Mouse (Mus musculus) CH12.LX (cell line): Measurements from ENCODE around the gene Dcxr. TPM values are rescaled to one million over a fixed set of nuclear protein-coding genes. Genes with fewer than 3 reads are reported as not detected.

Experiments
- DNase-seq: peaks from one replicate; pipeline ENCODE4 v3.0.0-alpha.2; 2013; ENCODE audit errors: extremely low read depth
- H3K27ac ChIP-seq: 2 replicates; pipeline ENCODE4 v1.5.1; 2012; ENCODE audit warnings: low read depth, mild to moderate bottlenecking, control low read depth, moderate library complexity; ENCODE audit not compliant: insufficient read depth
- H3K27me3 ChIP-seq: replicated peaks from 2 replicates; pipeline ENCODE3; 2012; ENCODE audit warnings: inconsistent platforms
- H3K36me3 ChIP-seq, 2 experiments: replicated peaks in 1 of 2; 2 replicates each; pipeline versions ENCODE3 to v1.6.1; 2012; ENCODE audit warnings: inconsistent platforms in 1 of 2, low read length in 1 of 2, mild to moderate bottlenecking in 1 of 2, mixed read lengths in 1 of 2, moderate library complexity in 1 of 2; ENCODE audit not compliant: control insufficient read depth in 1 of 2, insufficient read depth in 1 of 2
- H3K4me1 ChIP-seq, 2 experiments: 2 replicates each; pipeline ENCODE4 v1.6.1; 2012; ENCODE audit warnings: inconsistent platforms in 1 of 2, moderate library complexity in 1 of 2; ENCODE audit not compliant: insufficient read depth in 2 of 2, control insufficient read depth in 1 of 2
- H3K4me2 ChIP-seq: 2 replicates; pipeline ENCODE4 v1.6.1; 2012; ENCODE audit warnings: low read depth, mild to moderate bottlenecking, control low read depth; ENCODE audit not compliant: poor library complexity, insufficient read depth, severe bottlenecking
- H3K4me3 ChIP-seq, 3 experiments: fragments of 150-350 bp in 1 of 3; sonication (generic) in 1 of 3; replicated peaks in 1 of 3; 2 replicates each; pipeline versions ENCODE3 to v1.5.1; 2011 to 2012; ENCODE audit warnings: low read depth in 2 of 3, low read length in 2 of 3, mild to moderate bottlenecking in 2 of 3, moderate library complexity in 2 of 3, control low read depth in 1 of 3, improper control_type of control experiment in 1 of 3, inconsistent platforms in 1 of 3, mixed read lengths in 1 of 3; ENCODE audit not compliant: poor library complexity in 1 of 3
- H3K79me2 ChIP-seq: replicated peaks from 2 replicates; pipeline ENCODE4 v1.6.1; 2012; ENCODE audit warnings: mild to moderate bottlenecking, moderate library complexity; ENCODE audit not compliant: control insufficient read depth, poor library complexity, insufficient read depth, severe bottlenecking; ENCODE audit errors: extremely low read depth
- H3K9ac ChIP-seq: 2 replicates; pipeline ENCODE4 v1.6.1; 2012; ENCODE audit warnings: low read depth, mild to moderate bottlenecking, control low read depth, moderate library complexity; ENCODE audit not compliant: insufficient read depth
- H3K9me3 ChIP-seq: replicated peaks from 2 replicates; pipeline ENCODE3; 2012; ENCODE audit warnings: low read length, inconsistent platforms, mixed read lengths
- BHLHE40 ChIP-seq: IDR thresholded peaks from 2 replicates; pipeline ENCODE4 v1.6.1; 2011; ENCODE audit warnings: mild to moderate bottlenecking, low read depth, low read length, improper control_type of control experiment
- CTCF ChIP-seq, 2 experiments: IDR thresholded peaks in 1 of 2; conservative IDR thresholded peaks in 1 of 2; 2 replicates each; pipeline ENCODE4 v1.5.1; 2011 to 2012; ENCODE audit warnings: low read depth in 2 of 2, low read length in 2 of 2, improper control_type of control experiment in 1 of 2, inconsistent platforms in 1 of 2, mild to moderate bottlenecking in 1 of 2, moderate library complexity in 1 of 2
- E2F4 ChIP-seq: IDR thresholded peaks from 2 replicates; pipeline ENCODE4 v1.6.1; 2011; ENCODE audit warnings: low read depth, low read length, improper control_type of control experiment; ENCODE audit not compliant: insufficient replicate concordance
- EP300 ChIP-seq: IDR thresholded peaks from 2 replicates; pipeline ENCODE4 v1.6.1; 2011; ENCODE audit warnings: low read length, improper control_type of control experiment
- MAFK ChIP-seq: IDR thresholded peaks from 2 replicates; pipeline ENCODE4 v1.6.1; 2011; ENCODE audit warnings: low read length, improper control_type of control experiment; ENCODE audit not compliant: insufficient replicate concordance
- MAZ ChIP-seq: IDR thresholded peaks from 2 replicates; pipeline ENCODE4 v1.6.1; 2012; ENCODE audit warnings: low read depth, mild to moderate bottlenecking, inconsistent platforms, low read length, improper control_type of control experiment, moderate library complexity
- MEF2A ChIP-seq: IDR thresholded peaks from 2 replicates; pipeline ENCODE4 v1.6.1; 2014; ENCODE audit warnings: low read depth, mild to moderate bottlenecking, inconsistent platforms, low read length, improper control_type of control experiment, borderline replicate concordance
- MXI1 ChIP-seq: IDR thresholded peaks from 2 replicates; pipeline ENCODE4 v1.6.1; 2011; ENCODE audit warnings: mild to moderate bottlenecking, low read depth, low read length, improper control_type of control experiment
- NELFE ChIP-seq: IDR thresholded peaks from 2 replicates; pipeline ENCODE4 v1.6.1; 2011; ENCODE audit warnings: low read depth, low read length, improper control_type of control experiment
- POLR2AphosphoS2 ChIP-seq: IDR thresholded peaks from 2 replicates; pipeline ENCODE4 v1.6.1; 2011; ENCODE audit warnings: low read depth, low read length, improper control_type of control experiment
- RAD21 ChIP-seq: IDR thresholded peaks from 2 replicates; pipeline ENCODE4 v1.6.1; 2011; ENCODE audit warnings: low read depth, mild to moderate bottlenecking, low read length, improper control_type of control experiment, moderate library complexity
- SMC3 ChIP-seq: IDR thresholded peaks from 2 replicates; pipeline ENCODE4 v1.6.1; 2011; ENCODE audit warnings: low read depth, low read length, improper control_type of control experiment
- TBP ChIP-seq: conservative IDR thresholded peaks from 2 replicates; pipeline ENCODE4 v1.6.1; 2011; ENCODE audit warnings: low read depth, low read length, improper control_type of control experiment
- TCF12 ChIP-seq: IDR thresholded peaks from 2 replicates; pipeline ENCODE4 v1.6.1; 2014; ENCODE audit warnings: low read depth, mild to moderate bottlenecking, inconsistent platforms, low read length, improper control_type of control experiment
- UBTF ChIP-seq: IDR thresholded peaks from 2 replicates; pipeline ENCODE4 v1.6.1; 2012; ENCODE audit warnings: low read depth, mild to moderate bottlenecking, inconsistent platforms, low read length, improper control_type of control experiment, moderate library complexity
- ZC3H11A ChIP-seq: IDR thresholded peaks from 2 replicates; pipeline ENCODE4 v1.6.1; 2012; ENCODE audit warnings: low read depth, mild to moderate bottlenecking, inconsistent platforms, low read length, improper control_type of control experiment
- ZKSCAN1 ChIP-seq: IDR thresholded peaks from 2 replicates; pipeline ENCODE4 v1.6.1; 2012; ENCODE audit warnings: low read depth, inconsistent platforms, low read length, improper control_type of control experiment, borderline replicate concordance
- ZMIZ1 ChIP-seq: IDR thresholded peaks from 2 replicates; pipeline ENCODE4 v1.6.1; 2012; ENCODE audit warnings: low read depth, mild to moderate bottlenecking, inconsistent platforms, low read length, improper control_type of control experiment
- ZNF384 ChIP-seq: IDR thresholded peaks from 2 replicates; pipeline ENCODE4 v1.6.1; 2012; ENCODE audit warnings: low read depth, low read length, improper control_type of control experiment, inconsistent platforms
- dilution Hi-C: fragments of 300-500 bp; cut with MboI; formaldehyde crosslinking; loops from 2 replicates; pipeline ENCODE4 v1.14.3; 2020; ENCODE audit warnings: low sequenced_read_pairs; ENCODE audit not compliant: extremely low pct_unique_long_range_greater_than_20kb, extremely low pct_ligation_motif_present
- in situ Hi-C: fragments of 300-500 bp; cut with MboI; formaldehyde crosslinking; loops from 3 replicates; pipeline ENCODE4 v1.14.3; 2019; ENCODE audit warnings: low sequenced_read_pairs, low pct_ligation_motif_present, low pct_unique_long_range_greater_than_20kb, mixed read lengths
- polyA plus RNA-seq: library from polyadenylated mRNA; unstranded; fragments of >175 nt; gene quantifications from 2 replicates; pipeline ENCODE4 v1.2.1, GENCODE M21; 2012; ENCODE audit warnings: low read depth; ENCODE audit not compliant: insufficient read length
- total RNA-seq, 2 experiments: library from RNA; depleted of rRNA; stranded (reverse); fragments of 300-350 nt in 1 of 2; fragments of >200 nt in 1 of 2; gene quantifications; 2 replicates each; pipeline ENCODE4 v1.2.3; 2012 to 2014

Dcxr gene
- total and polyA plus RNA-seq, 3 experiments, result 23.3 to 74.7 (median 24.1) TPM

DNA sequence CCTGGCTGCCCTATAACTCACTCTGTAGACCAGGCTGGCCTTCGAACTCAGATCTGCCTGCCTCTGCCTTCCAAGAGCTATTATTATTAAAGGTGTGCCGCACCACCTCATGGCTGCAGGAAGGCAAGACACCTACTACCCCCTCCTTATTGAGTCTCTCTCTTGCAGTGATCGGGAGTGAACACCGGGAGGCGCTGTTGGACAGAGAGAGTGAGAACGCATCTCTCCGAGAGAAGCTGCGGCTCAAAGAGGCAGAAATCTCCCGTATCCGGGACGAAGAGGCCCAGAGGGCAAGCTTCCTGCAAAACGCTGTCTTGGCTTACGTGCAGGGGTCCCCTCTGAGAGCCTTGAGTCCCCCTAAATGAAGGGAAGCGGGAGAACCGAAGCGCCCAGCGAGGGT is 6.6 kb downstream of the Dcxr start:
- H3K9ac ChIP-seq, result no peak overlapping the region
- no peak overlapping the region for H3K27ac ChIP-seq
- H3K9me3 ChIP-seq, result peaks cover 7% of the 10 kb centered on the region
- in situ Hi-C loops (no loop called here), dilution Hi-C loops (no loop called here)
- H3K4me1 ChIP-seq, result peaks cover under 1 to 5% of the 10 kb centered on the region in 2 experiments; a peak in 1 of 4 replicates
- no peak overlapping the region for H3K4me2 ChIP-seq
- DNase-seq, result peak; percentile 69
- no peaks in the 10 kb centered on the region for H3K79me2 ChIP-seq
- H3K4me3 ChIP-seq, result no peak overlapping the region
- H3K36me3 ChIP-seq, result peaks cover 62 to 94% of the 10 kb centered on the region in 2 experiments
- no peaks in the 10 kb centered on the region for H3K27me3 ChIP-seq
- TF ChIP-seq ZNF384 (no peak), UBTF (no peak), E2F4 (no peak), EP300 (no peak), MXI1 (no peak), CTCF (conservative IDR thresholded peaks at IDR 0.05 in 1 of 2, IDR thresholded peaks at IDR 0.05 in 1 of 2; ENCODE audit: low read depth in 2 of 2, low read length in 2 of 2) (peak in 1 of 2 experiments; percentile 79; a peak in 3 of 4 replicates), SMC3 (peak; percentile 65), ZKSCAN1 (no peak), TBP (no peak), RAD21 (peak; percentile 69), TCF12 (no peak), MEF2A (no peak), MAFK (no peak), BHLHE40 (no peak)

- dilution Hi-C loops, result no loop called here
Measured at GRCm38 (mm10) chr11:120719841-120720376, 7.2 kb downstream of the Dcxr start.

More at GRCm38 (mm10) chr11:120719841-120720376, 7.2 kb downstream of the Dcxr start:
- in situ Hi-C loops, result no loop called here
- H3K4me3 ChIP-seq, result no peak overlapping the region
- no peaks in the 10 kb centered on the region for H3K27me3 ChIP-seq
- DNase-seq, result no peak
- H3K36me3 ChIP-seq, result peaks cover 60 to 94% of the 10 kb centered on the region in 2 experiments
- H3K4me1 ChIP-seq, result peaks cover 6 to 10% of the 10 kb centered on the region in 2 experiments; a peak in 3 of 4 replicates
- H3K4me2 ChIP-seq, result no peak overlapping the region
- H3K9ac ChIP-seq, result no peak overlapping the region
- TF ChIP-seq MXI1 (no peak), NELFE (no peak), POLR2AphosphoS2 (no peak), MAZ (no peak), MEF2A (no peak), ZMIZ1 (no peak), BHLHE40 (no peak), MAFK (no peak), ZNF384 (no peak), UBTF (no peak), ZC3H11A (no peak)
- H3K79me2 ChIP-seq, result no peaks in the 10 kb centered on the region
- H3K27ac ChIP-seq, result no peak overlapping the region
- H3K9me3 ChIP-seq, result peaks cover 7% of the 10 kb centered on the region
